Mouse (Mus musculus): ENCODE data around the gene Olfr205.
"Not testable (repeated sequence)": the region's sequence is repeated elsewhere in the genome, so short reads cannot be mapped to it uniquely, and the experiment has no call there.

Gene Olfr205

DNA sequence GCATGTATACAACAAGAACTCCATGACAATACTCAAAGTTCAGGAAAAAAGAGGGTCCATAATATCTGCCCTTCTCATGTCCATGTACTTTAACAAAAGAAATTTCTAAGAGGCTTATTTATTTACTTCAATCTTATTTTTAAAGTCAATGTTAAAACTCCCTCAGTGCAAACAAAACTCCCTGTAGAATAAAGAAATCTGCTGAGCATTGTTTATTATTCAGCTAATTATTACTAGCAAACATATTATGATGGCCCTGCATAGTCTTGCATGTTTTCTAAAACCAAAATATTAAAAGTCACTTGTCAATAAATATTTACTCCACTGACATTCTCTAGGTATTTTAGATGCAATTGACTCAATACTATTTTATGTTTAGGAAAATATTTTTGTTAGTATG is at the start of gene Olfr205:
Olfr205 (minus strand) TSS at position 101 of the 400 bp plus-strand sequence.
- DNase-seq: no peak

- no peak for DNase-seq
Observed at GRCm38 (mm10) chr16:59363893-59364292, 33.0 kb upstream of the Olfr205 start, which contains the start of gene Olfr209. Olfr209 (minus strand) TSS chr16:59363993.

GRCm38 (mm10) chr16:59349146-59349545 is 18.2 kb upstream of the Olfr205 start, which contains the start of gene Olfr206:
Olfr206 (minus strand) TSS chr16:59349246.
- no peak for DNase-seq

DNA sequence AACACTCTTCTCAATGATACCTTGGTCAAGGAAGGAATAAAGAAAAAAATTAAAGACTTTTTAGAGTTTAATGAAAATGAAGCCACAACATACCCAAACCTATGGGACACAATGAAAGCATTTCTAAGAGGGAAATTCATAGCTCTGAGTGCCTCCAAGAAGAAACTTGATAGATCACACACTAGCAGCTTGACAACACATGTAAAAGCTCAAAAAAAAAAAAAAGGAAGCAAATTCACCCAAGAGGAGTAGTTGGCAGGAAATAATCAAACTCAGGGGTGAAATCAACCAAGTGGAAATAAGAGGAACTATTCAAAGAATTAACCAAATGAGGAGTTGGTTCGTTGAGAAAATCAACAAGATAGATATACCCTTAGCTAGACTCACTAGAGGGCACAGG is 7.7 kb downstream of the Olfr205 start:
- DNase-seq: not testable (repeated sequence)

DNA sequence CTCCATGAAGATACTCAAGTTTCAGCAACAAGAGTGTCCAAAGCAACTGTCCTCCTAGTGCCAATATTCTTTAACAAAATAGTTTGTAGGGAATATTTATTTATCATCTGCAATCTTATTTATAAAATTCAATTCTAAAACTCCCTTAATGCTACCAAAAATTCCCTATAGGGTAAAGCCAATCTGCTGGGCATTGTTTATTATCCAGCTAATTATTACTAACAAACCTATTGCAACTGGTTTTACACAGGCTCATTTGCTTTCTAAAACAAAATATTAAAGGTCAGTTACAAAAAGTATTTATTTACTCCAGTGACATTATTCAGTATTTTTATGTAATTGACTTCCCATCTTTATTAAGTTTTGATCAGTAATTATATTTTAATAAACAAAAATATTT is 12.8 kb downstream of the Olfr205 start, which contains the start of gene Olfr204:
Olfr204 (minus strand) TSS at position 101 of the 400 bp plus-strand sequence.
- no peak for DNase-seq

- no peak for DNase-seq
Observed at GRCm38 (mm10) chr16:59298581-59298980, 32.4 kb downstream of the Olfr205 start, which contains the start of gene Olfr203. Olfr203 (plus strand) TSS chr16:59298881.

DNA sequence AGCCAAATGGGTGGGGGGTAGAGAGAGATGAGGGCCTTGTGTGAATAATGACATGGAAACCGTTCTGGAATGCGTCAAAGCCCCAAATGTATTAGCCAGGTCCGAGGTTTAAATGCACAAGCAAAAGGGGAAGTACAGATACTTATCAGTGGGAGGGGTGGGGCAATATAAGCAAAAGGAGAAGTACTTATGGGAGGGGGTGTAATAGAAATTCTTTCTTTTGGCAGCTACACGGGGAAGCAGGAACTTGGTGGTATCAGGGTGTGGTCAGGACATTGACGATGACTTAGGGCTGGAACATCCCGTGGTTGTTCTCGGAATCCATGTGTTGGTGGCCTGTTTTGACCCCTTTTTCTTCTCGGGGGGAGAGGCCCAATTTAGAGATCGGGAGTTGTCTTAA is 43.4 kb downstream of the Olfr205 start:
- DNase-seq: not testable (repeated sequence)

DNA sequence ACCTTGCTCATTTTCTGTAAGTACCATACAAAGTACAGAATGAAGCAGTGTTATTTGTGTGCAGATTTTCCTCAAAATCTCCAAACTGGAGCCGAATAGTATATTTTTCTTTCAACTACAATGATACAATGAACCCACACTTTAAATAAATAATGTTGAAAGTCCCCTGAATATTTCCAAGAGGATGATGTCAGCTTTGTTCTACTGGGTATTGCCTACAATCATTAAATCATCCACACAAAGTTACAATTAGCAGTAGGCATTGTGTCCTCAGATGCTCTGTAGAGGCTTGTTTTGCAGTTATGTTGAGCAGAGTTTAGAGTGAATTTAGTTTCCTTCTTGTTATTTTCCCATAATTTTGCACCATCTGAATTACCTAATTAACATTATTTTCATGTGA is 44.2 kb downstream of the Olfr205 start, which contains the start of gene Olfr202:
Olfr202 (minus strand) TSS at position 101 of the 400 bp plus-strand sequence.
- no peak for DNase-seq

DNA sequence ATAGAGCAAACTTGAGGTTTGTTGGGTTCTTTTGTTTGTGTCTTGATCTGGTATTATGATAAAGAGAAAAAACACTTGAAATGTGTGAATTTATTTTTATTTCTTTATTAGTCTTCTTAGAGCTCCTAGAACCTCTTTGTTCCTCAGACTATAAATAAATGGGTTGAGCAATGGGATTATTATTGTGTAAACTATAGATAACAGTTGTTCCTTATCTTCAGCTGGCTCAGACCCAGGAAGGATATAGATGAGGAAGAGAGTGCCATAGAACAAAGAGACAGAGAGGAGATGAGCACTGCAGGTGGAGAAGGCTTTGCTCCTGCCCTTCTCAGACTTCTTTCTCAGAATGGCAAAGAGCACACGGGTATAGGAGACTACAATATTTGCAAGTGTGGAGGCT is 47.5 kb downstream of the Olfr205 start:
- no peak for DNase-seq

- DNase-seq: no peak
Observed at GRCm38 (mm10) chr16:59280542-59280941, 50.4 kb downstream of the Olfr205 start.
